Mouse (Mus musculus): Measurements from ENCODE around the gene Bmi1. TPM values are rescaled to one million over a fixed set of nuclear protein-coding genes. Genes with fewer than 3 reads are reported as not detected.

Gene Bmi1
- polyA plus RNA-seq, 1 experiment from 2014 or later = 20.8 TPM

GRCm38 (mm10) chr2:18684062-18684461, 7.2 kb downstream of the Bmi1 start:
- Histone ChIP-seq H3K27ac (ENCODE audit: low read length) (no peak overlapping the region), H3K36me3 (ENCODE audit: control insufficient read depth, insufficient read depth, low read length) (peaks cover 3% of the 10 kb centered on the region; the same call in 1 of the 2 replicates), H3K4me2 (ENCODE audit: low read depth, low read length) (no peak overlapping the region), H3K9me3 (ENCODE audit: control insufficient read depth, low read length) (0 out of 2 replicates have a peak, but pooled peaks cover 4% of the 10 kb centered on the region), H3K27me3 (ENCODE audit: control insufficient read depth, insufficient read depth, low read depth, low read length) (peaks cover 25% of the 10 kb centered on the region), H3K9ac (ENCODE audit: low read length) (no peak overlapping the region), H3K4me3 (ENCODE audit: low read length) (no peak overlapping the region), H3K4me1 (replicated peaks; ENCODE audit: control insufficient read depth, insufficient read depth, low read length) (peaks cover 17% of the 10 kb centered on the region)
- no peak for ATAC-seq (ENCODE audit: low read depth)
- WGBS = 82% methylated on average over 5 of the region's 5 CpGs

- Histone ChIP-seq H3K27me3 (ENCODE audit: control insufficient read depth, insufficient read depth, low read depth, low read length) (peaks cover 35% of the 10 kb centered on the region), H3K9ac (ENCODE audit: low read length) (no peak overlapping the region), H3K9me3 (ENCODE audit: control insufficient read depth, low read length) (0 out of 2 replicates have a peak, but pooled peaks cover 4% of the 10 kb centered on the region), H3K27ac (ENCODE audit: low read length) (no peak overlapping the region), H3K36me3 (ENCODE audit: control insufficient read depth, insufficient read depth, low read length) (peaks cover 3% of the 10 kb centered on the region; the same call in 1 of the 2 replicates), H3K4me1 (replicated peaks; ENCODE audit: control insufficient read depth, insufficient read depth, low read length) (peaks cover 16% of the 10 kb centered on the region), H3K4me2 (ENCODE audit: low read depth, low read length) (no peak overlapping the region), H3K4me3 (ENCODE audit: low read length) (no peak overlapping the region)
- ATAC-seq (ENCODE audit: low read depth) = no peak
- WGBS = 67% methylated on average over 6 of the region's 6 CpGs
Measured at GRCm38 (mm10) chr2:18686386-18686785, 9.6 kb downstream of the Bmi1 start.

GRCm38 (mm10) chr2:18686826-18687519, 10.2 kb downstream of the Bmi1 start:
- Histone ChIP-seq H3K4me3 (ENCODE audit: low read length) (no peak overlapping the region), H3K27me3 (ENCODE audit: control insufficient read depth, insufficient read depth, low read depth, low read length) (peaks cover 37% of the 10 kb centered on the region), H3K4me2 (ENCODE audit: low read depth, low read length) (no peak overlapping the region), H3K9ac (ENCODE audit: low read length) (no peak overlapping the region), H3K36me3 (ENCODE audit: control insufficient read depth, insufficient read depth, low read length) (peaks cover 3% of the 10 kb centered on the region; the same call in 1 of the 2 replicates), H3K27ac (ENCODE audit: low read length) (no peak overlapping the region), H3K9me3 (ENCODE audit: control insufficient read depth, low read length) (0 out of 2 replicates have a peak, but pooled peaks cover 4% of the 10 kb centered on the region), H3K4me1 (replicated peaks; ENCODE audit: control insufficient read depth, insufficient read depth, low read length) (peaks cover 16% of the 10 kb centered on the region)
- ATAC-seq (ENCODE audit: low read depth) = no peak
- WGBS = 65% methylated on average over 8 of the region's 8 CpGs

- H3K9me3 ChIP-seq (ENCODE audit: control insufficient read depth, low read length) = 0 out of 2 replicates have a peak, but pooled peaks cover 4% of the 10 kb centered on the region
- 7% methylated on average over 9 of the region's 9 CpGs for WGBS
- H3K4me1 ChIP-seq (replicated peaks; ENCODE audit: control insufficient read depth, insufficient read depth, low read length) = peaks cover 16% of the 10 kb centered on the region
- 0 out of 2 replicates have a peak overlapping the region, but pooled peaks have one; percentile 3 for H3K4me2 ChIP-seq (ENCODE audit: low read depth, low read length)
- H3K9ac ChIP-seq (ENCODE audit: low read length) = no peak overlapping the region
- H3K36me3 ChIP-seq (ENCODE audit: control insufficient read depth, insufficient read depth, low read length) = peaks cover 3% of the 10 kb centered on the region; the same call in 1 of the 2 replicates
- H3K4me3 ChIP-seq (ENCODE audit: low read length) = no peak overlapping the region
- peaks cover 43% of the 10 kb centered on the region for H3K27me3 ChIP-seq (ENCODE audit: control insufficient read depth, insufficient read depth, low read depth, low read length)
- ATAC-seq (ENCODE audit: low read depth) = no peak
- H3K27ac ChIP-seq (ENCODE audit: low read length) = no peak overlapping the region
Measured at GRCm38 (mm10) chr2:18687671-18688170, 10.9 kb downstream of the Bmi1 start.

GRCm38 (mm10) chr2:18688286-18688685, 11.5 kb downstream of the Bmi1 start:
- H3K4me3 ChIP-seq (ENCODE audit: low read length) = peak overlapping the region; percentile 51
- H3K9me3 ChIP-seq (ENCODE audit: control insufficient read depth, low read length) = 0 out of 2 replicates have a peak, but pooled peaks cover 4% of the 10 kb centered on the region
- H3K9ac ChIP-seq (ENCODE audit: low read length) = no peak overlapping the region
- no peak overlapping the region for H3K27ac ChIP-seq (ENCODE audit: low read length)
- peak overlapping the region; percentile 81 for H3K4me2 ChIP-seq (ENCODE audit: low read depth, low read length)
- H3K4me1 ChIP-seq (replicated peaks; ENCODE audit: control insufficient read depth, insufficient read depth, low read length) = peaks cover 16% of the 10 kb centered on the region
- WGBS = 11% methylated on average over 6 of the region's 6 CpGs
- no peak for ATAC-seq (ENCODE audit: low read depth)
- H3K27me3 ChIP-seq (ENCODE audit: control insufficient read depth, insufficient read depth, low read depth, low read length) = peaks cover 47% of the 10 kb centered on the region
- H3K36me3 ChIP-seq (ENCODE audit: control insufficient read depth, insufficient read depth, low read length) = peaks cover 3% of the 10 kb centered on the region; the same call in 1 of the 2 replicates

- under 1% methylated on average over 45 of the region's 45 CpGs for WGBS
- H3K4me1 ChIP-seq (replicated peaks; ENCODE audit: control insufficient read depth, insufficient read depth, low read length) = peaks cover 18% of the 10 kb centered on the region
- H3K36me3 ChIP-seq (ENCODE audit: control insufficient read depth, insufficient read depth, low read length) = peaks cover 3% of the 10 kb centered on the region; the same call in 1 of the 2 replicates
- ATAC-seq (ENCODE audit: low read depth) = peak; percentile 60
- 0 out of 2 replicates have a peak, but pooled peaks cover 4% of the 10 kb centered on the region for H3K9me3 ChIP-seq (ENCODE audit: control insufficient read depth, low read length)
- H3K27ac ChIP-seq (ENCODE audit: low read length) = no peak overlapping the region
- peak overlapping the region; percentile 51 for H3K4me3 ChIP-seq (ENCODE audit: low read length)
- peaks cover 47% of the 10 kb centered on the region for H3K27me3 ChIP-seq (ENCODE audit: control insufficient read depth, insufficient read depth, low read depth, low read length)
- peak overlapping the region; percentile 81 for H3K4me2 ChIP-seq (ENCODE audit: low read depth, low read length)
- H3K9ac ChIP-seq (ENCODE audit: low read length) = peak overlapping the region; percentile 42
Measured at GRCm38 (mm10) chr2:18688708-18689063, 11.9 kb downstream of the Bmi1 start.

- peaks cover 18% of the 10 kb centered on the region for H3K4me1 ChIP-seq (replicated peaks; ENCODE audit: control insufficient read depth, insufficient read depth, low read length)
- peak overlapping the region; percentile 52 for H3K9ac ChIP-seq (ENCODE audit: low read length)
- ATAC-seq (ENCODE audit: low read depth) = peak; percentile 52
- H3K36me3 ChIP-seq (ENCODE audit: control insufficient read depth, insufficient read depth, low read length) = no peaks in the 10 kb centered on the region; the same call in 1 of the 2 replicates
- H3K4me2 ChIP-seq (ENCODE audit: low read depth, low read length) = peak overlapping the region; percentile 81
- H3K4me3 ChIP-seq (ENCODE audit: low read length) = peak overlapping the region; percentile 51
- peaks cover 47% of the 10 kb centered on the region for H3K27me3 ChIP-seq (ENCODE audit: control insufficient read depth, insufficient read depth, low read depth, low read length)
- H3K27ac ChIP-seq (ENCODE audit: low read length) = no peak overlapping the region
- H3K9me3 ChIP-seq (ENCODE audit: control insufficient read depth, low read length) = 0 out of 2 replicates have a peak, but pooled peaks cover 4% of the 10 kb centered on the region
- WGBS = under 1% methylated on average over 51 of the region's 51 CpGs
Measured at GRCm38 (mm10) chr2:18689064-18689921, 12.5 kb downstream of the Bmi1 start.

GRCm38 (mm10) chr2:18690055-18690691, 13.4 kb downstream of the Bmi1 start:
- Histone ChIP-seq H3K4me3 (ENCODE audit: low read length) (peak overlapping the region; percentile 51), H3K9me3 (ENCODE audit: control insufficient read depth, low read length) (0 out of 2 replicates have a peak, but pooled peaks cover 4% of the 10 kb centered on the region), H3K36me3 (ENCODE audit: control insufficient read depth, insufficient read depth, low read length) (no peaks in the 10 kb centered on the region), H3K27ac (ENCODE audit: low read length) (no peak overlapping the region), H3K4me2 (ENCODE audit: low read depth, low read length) (peak overlapping the region; percentile 81), H3K4me1 (replicated peaks; ENCODE audit: control insufficient read depth, insufficient read depth, low read length) (peaks cover 21% of the 10 kb centered on the region), H3K27me3 (ENCODE audit: control insufficient read depth, insufficient read depth, low read depth, low read length) (peaks cover 47% of the 10 kb centered on the region), H3K9ac (ENCODE audit: low read length) (peak overlapping the region; percentile 52)
- under 1% methylated on average over 52 of the region's 58 CpGs for WGBS
- peak; percentile 41 for ATAC-seq (ENCODE audit: low read depth)
